Mouse (Mus musculus): ENCODE results near the gene Mrpl17. TPM values are rescaled to one million over a fixed set of nuclear protein-coding genes. Genes with fewer than 3 reads are reported as not detected.

The Mrpl17 gene
- polyA plus RNA-seq, 1 experiment from 2014 or later = 298 TPM

Other genes starting within 250 kb of the Mrpl17 start
- gene Apbb1, start 229.4 kb downstream of the Mrpl17 start, polyA plus RNA-seq (2016; fragmentation: Nextera tagmentation; extraction: Ambion mirVana) = 118 and 171 TPM in 2 replicates
- 0.20 and 0.25 TPM in 2 replicates for gene Hpx, start 211.0 kb downstream of the Mrpl17 start, polyA plus RNA-seq (2016; fragmentation: Nextera tagmentation; extraction: Ambion mirVana)
- 40.9 and 42.2 TPM in 2 replicates for gene Trim3, start 177.5 kb downstream of the Mrpl17 start, polyA plus RNA-seq (2016; fragmentation: Nextera tagmentation; extraction: Ambion mirVana)
- gene Timm10b, start 171.0 kb downstream of the Mrpl17 start, polyA plus RNA-seq (2016; fragmentation: Nextera tagmentation; extraction: Ambion mirVana) = 164 and 184 TPM in 2 replicates
- gene Arfip2, start 170.7 kb downstream of the Mrpl17 start, polyA plus RNA-seq (2016; fragmentation: Nextera tagmentation; extraction: Ambion mirVana) = 58.4 and 69.7 TPM in 2 replicates
- gene Gm45799, start 170.5 kb downstream of the Mrpl17 start, polyA plus RNA-seq (2016; fragmentation: Nextera tagmentation; extraction: Ambion mirVana) = 18.5 and 28.1 TPM in 2 replicates
- 0.31 and 0.51 TPM in 2 replicates for gene Dnhd1, start 160.3 kb downstream of the Mrpl17 start, polyA plus RNA-seq (2016; fragmentation: Nextera tagmentation; extraction: Ambion mirVana)
- 234 and 240 TPM in 2 replicates for gene Ilk, start 74.5 kb downstream of the Mrpl17 start, polyA plus RNA-seq (2016; fragmentation: Nextera tagmentation; extraction: Ambion mirVana)
- gene Rrp8, start 73.7 kb downstream of the Mrpl17 start, polyA plus RNA-seq (2016; fragmentation: Nextera tagmentation; extraction: Ambion mirVana) = 33.6 and 36.2 TPM in 2 replicates
- 177 and 188 TPM in 2 replicates for gene Taf10, start 66.7 kb downstream of the Mrpl17 start, polyA plus RNA-seq (2016; fragmentation: Nextera tagmentation; extraction: Ambion mirVana)
- gene Tpp1, start 58.9 kb downstream of the Mrpl17 start, polyA plus RNA-seq (2016; fragmentation: Nextera tagmentation; extraction: Ambion mirVana) = 57.8 and 59.2 TPM in 2 replicates
- 9.3 and 13.4 TPM in 2 replicates for gene Dchs1, start 23.4 kb downstream of the Mrpl17 start, polyA plus RNA-seq (2016; fragmentation: Nextera tagmentation; extraction: Ambion mirVana)
- 0.07 and 0.17 TPM in 2 replicates for gene Gm4070, start 142.9 kb upstream of the Mrpl17 start, polyA plus RNA-seq (2016; fragmentation: Nextera tagmentation; extraction: Ambion mirVana)

Measured in hindbrain, embryonic 10.5 days (tissue).